Mouse (Mus musculus) brain, adult 2 months (tissue): Measurements from ENCODE around the gene Fgd3.
A peak's percentile ranks its signal among the peaks of the same experiment; 100 is the strongest.

ENCODE experiments used
- DNase-seq: peaks from one replicate; pipeline ENCODE4 v3.0.0; 2011; ENCODE audit warnings: low read depth, low spot score

Fgd3 gene

DNA sequence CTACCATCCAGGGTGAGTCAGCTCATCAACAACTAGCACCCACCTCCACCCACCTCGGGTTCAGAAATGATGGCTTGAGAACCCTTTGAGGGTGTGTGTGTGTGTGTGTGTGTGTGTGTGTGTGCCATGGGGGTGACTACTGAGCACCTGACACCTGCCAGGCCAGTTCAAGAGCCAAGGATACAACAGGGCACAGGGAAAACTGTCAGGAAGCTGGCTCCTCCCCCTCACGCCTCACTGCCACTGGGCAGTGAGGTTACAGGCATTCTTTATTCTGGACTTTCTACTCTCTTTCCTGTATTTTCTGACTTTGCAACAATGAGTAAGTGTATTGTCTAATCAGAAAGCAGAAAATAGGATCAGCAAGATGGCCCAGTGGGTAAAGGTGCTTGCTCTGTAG lies 70.5 kb downstream of the Fgd3 start:
- DNase-seq, result no peak

GRCm38 (mm10) chr13:49248923-49249322 lies 71.2 kb downstream of the Fgd3 start:
- no peak for DNase-seq

DNA sequence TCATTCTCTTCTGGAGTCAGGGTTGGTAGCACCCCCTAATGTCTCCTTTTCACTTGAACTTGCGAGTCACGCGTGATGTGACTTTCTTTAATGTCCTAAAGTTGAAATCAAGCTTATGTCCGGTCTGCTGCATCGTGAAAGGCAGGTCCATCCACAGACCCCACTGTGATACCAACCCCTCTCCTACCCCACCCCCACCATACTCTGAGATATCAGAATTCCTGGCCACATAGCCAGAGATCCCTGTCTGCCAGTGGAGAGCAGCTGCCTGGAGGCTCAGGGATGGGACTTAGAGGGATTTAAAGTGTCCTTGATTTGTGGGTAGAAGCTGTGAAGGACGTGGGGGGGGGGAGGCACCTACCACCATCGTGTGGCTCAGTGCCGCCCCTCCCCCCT lies 71.6 kb downstream of the Fgd3 start, which contains the start of gene Susd3:
TSS of gene Susd3 (minus strand) at position 240 of the 396 bp plus-strand sequence.
- no peak for DNase-seq

- peak; percentile 13 for DNase-seq
Observed at GRCm38 (mm10) chr13:49247740-49248466, 72.2 kb downstream of the Fgd3 start.

- no peak for DNase-seq
Observed at GRCm38 (mm10) chr13:49247232-49247739, 72.8 kb downstream of the Fgd3 start.

- no peak for DNase-seq
Observed at GRCm38 (mm10) chr13:49246626-49247025, 73.5 kb downstream of the Fgd3 start.

DNA sequence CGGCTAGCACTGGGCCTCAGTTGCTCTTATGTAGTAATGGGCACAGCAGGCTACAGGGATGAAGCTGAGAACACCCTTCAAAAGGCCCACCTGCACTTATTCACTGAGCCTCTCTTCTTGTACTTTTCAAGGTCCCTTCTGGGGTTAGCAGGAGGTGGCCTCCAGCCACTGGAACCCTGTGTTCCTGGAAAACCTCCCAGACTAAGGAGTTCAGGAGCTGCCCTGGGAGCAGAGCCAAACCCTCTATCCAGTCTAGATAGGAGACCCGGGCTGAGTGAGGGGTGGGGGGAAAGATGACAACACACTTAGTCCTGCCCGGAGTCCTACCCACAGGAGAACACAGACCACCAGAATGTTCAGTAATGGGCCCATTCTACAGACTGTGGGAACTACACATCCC lies 74.1 kb downstream of the Fgd3 start:
- no peak for DNase-seq

GRCm38 (mm10) chr13:49245251-49245650 lies 74.9 kb downstream of the Fgd3 start:
- DNase-seq, result no peak

GRCm38 (mm10) chr13:49243492-49243891 lies 76.6 kb downstream of the Fgd3 start:
- DNase-seq, result peak; percentile 12

DNA sequence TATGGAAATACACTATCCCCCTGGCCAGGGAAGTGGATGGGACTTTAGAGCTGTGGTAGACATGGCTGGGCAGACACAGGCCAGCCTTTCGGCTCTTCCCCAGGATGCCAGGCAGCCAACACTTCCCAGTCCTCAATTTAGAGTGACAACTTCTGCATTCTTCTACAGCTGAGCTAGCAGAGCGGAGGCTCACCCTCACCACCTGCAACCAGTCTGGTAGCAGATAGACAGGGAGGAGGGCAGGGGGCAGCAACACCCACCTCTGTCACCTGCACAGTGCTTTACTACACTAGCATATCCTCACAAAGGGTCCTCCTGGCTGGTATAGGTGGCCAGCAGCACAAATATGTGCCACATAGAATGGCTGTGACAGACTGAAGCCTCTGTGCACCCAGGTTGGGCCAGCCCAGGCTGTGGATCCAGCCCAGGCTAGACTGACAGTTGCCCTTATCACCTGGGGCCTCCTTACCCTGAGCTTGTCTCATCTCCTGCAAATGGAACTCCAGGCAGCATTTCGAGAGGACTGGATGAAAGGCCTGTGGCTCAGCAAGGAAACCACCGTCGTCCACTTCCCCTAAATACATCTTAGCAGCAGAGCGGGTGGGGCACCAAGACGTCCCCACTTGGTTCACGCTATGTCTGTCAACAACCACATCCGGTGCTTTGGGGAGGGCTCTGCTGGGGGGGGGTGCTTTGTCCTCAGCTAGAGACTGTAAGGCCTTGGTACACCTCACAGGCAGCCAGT lies 77.6 kb downstream of the Fgd3 start:
- peak; percentile 51 for DNase-seq

DNA sequence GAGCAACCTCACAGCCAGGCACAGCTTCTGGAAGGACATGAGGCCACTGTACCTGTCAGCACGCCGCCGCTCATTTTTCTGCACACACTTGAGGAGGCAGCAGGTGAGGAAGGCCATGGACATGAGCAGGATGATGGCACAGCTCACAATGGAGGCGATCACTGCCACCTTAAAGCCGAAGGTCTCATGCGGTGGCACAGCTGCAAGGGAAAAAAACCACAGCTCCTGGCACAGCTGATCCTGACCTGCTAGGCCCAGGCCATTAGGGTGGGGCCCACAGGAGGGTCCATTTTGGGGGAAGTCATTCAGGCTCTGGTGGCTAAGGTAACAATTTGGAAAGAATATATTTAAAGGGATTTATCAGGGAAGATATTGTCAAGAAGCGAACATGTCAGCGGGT lies 81.4 kb downstream of the Fgd3 start:
- DNase-seq, result no peak

GRCm38 (mm10) chr13:49237617-49238016 lies 82.5 kb downstream of the Fgd3 start:
- DNase-seq, result no peak

DNA sequence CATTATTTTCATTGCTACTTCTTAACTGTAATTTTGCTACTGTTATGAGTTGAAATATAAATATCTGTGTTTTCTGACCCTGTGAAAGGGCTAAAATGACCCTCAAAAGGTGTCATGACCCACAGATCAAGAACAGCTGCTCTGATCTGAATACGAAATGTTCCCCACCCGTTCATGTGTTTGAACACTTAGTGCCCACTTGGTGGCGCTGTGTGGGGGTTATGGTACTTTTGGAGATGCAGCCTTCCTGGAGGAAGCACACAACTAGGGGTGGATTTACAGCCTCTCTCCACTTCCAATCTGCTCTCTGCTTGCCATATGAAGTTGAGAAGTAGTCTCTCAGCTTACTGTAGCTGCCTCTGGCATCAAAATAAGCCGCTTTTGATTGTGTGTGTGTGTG lies 85.4 kb downstream of the Fgd3 start:
- DNase-seq, result no peak

DNA sequence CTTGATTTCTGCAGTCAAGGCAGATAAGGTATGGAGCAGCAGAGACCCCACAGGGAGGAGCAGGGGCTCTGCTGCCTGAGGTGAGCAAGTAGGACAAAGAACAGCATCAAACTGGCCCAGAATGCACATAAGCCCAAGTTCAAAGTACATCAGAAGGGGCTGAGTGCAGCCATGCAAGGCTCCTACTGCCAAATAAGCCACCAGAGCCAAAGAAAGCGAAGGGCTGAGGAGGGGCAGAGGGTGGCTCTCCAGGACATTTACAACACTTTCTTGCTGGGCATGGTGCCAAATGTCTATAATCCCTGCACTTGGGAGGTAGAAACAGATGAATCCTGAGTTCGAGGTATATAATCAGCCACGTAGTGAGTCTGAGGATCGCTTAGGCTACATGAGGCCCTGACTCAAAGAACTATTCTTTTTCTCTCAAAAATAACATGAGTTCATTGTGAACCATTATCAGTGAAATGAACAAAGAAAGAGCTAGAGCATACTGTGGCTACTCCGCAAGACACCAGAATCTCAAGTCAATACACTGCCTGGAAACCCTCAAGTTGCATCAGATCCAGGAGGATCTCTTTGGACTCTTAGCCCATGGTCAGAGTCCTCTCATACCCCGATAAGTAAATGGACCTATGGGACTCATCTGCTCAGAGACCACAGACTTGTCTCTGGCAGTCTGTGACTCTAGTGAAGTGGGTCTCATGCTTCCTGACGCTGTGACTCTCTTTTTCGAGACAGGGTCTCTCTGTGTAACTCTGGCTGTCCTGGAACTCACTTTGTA lies 86.1 kb downstream of the Fgd3 start:
- no peak for DNase-seq

- DNase-seq, result no peak
Observed at GRCm38 (mm10) chr13:49225633-49226032, 94.5 kb downstream of the Fgd3 start.

- no peak for DNase-seq
Observed at GRCm38 (mm10) chr13:49225159-49225558, 95.0 kb downstream of the Fgd3 start.

- DNase-seq, result no peak
Observed at GRCm38 (mm10) chr13:49224729-49225128, 95.4 kb downstream of the Fgd3 start.

DNA sequence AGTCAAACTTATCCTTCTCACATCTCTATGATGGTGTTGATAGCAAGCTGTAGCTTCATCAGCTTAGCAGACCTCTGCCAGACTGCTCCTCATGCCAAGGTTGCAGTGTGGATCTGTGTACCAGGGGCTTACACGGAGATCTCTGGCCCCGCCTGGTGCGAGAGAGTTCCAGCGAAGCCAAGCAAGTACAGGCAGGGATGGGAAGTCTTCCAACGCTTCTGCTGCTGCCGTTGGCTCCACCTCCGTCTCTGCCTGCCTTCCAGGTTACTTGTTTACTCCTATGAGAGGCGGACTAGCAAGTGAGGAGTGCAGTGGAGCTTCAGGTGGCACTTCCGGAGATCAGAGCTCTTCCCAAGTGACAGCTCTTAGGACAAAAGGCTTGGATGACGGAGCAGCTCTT lies 95.8 kb downstream of the Fgd3 start:
- DNase-seq, result peak; percentile 51

- DNase-seq, result no peak
Observed at GRCm38 (mm10) chr13:49220912-49221311, 99.2 kb downstream of the Fgd3 start.

GRCm38 (mm10) chr13:49219367-49219766 lies 100.7 kb downstream of the Fgd3 start:
- no peak for DNase-seq

- DNase-seq, result no peak
Observed at GRCm38 (mm10) chr13:49218651-49219050, 101.5 kb downstream of the Fgd3 start.
